Mouse (Mus musculus): Measurements from ENCODE around the gene Cxcl17. TPM values are rescaled to one million over a fixed set of nuclear protein-coding genes. Genes with fewer than 3 reads are reported as not detected.

Gene Cxcl17
- polyA plus RNA-seq, 1 experiment from 2014 or later = 0.65 TPM

GRCm38 (mm10) chr7:25395558-25396521, 16.8 kb downstream of the Cxcl17 start:
- no peaks in the 10 kb centered on the region for H3K36me3 ChIP-seq

GRCm38 (mm10) chr7:25395186-25395557, 17.5 kb downstream of the Cxcl17 start:
- Histone ChIP-seq H3K4me2 (replicated peaks) (peak overlapping the region; percentile 85), H3K4me3 (peak overlapping the region; percentile 69), H3K9me3 (no peaks in the 10 kb centered on the region), H3K9ac (replicated peaks) (peak overlapping the region; percentile 75), H3K36me3 (no peaks in the 10 kb centered on the region), H3K4me1 (peaks cover 30% of the 10 kb centered on the region), H3K27me3 (peaks cover 13% of the 10 kb centered on the region; the same call in 1 of the 2 replicates), H3K27ac (replicated peaks) (0 out of 2 replicates have a peak overlapping the region, but pooled peaks have one; percentile 16)
- under 1% methylated on average over 22 of the region's 22 CpGs for WGBS
- peak; percentile 45 for ATAC-seq (ENCODE audit: low FRiP score, low read depth)

More at GRCm38 (mm10) chr7:25395558-25396521, 16.8 kb downstream of the Cxcl17 start:
- Histone ChIP-seq H3K9me3 (no peaks in the 10 kb centered on the region), H3K4me1 (peaks cover 26% of the 10 kb centered on the region), H3K9ac (replicated peaks) (peak overlapping the region; percentile 75), H3K27me3 (peaks cover 13% of the 10 kb centered on the region; the same call in 1 of the 2 replicates), H3K4me3 (peak overlapping the region; percentile 69), H3K27ac (replicated peaks) (0 out of 2 replicates have a peak overlapping the region, but pooled peaks have one; percentile 16), H3K4me2 (replicated peaks) (peak overlapping the region; percentile 85)
- ATAC-seq (ENCODE audit: low FRiP score, low read depth) = peak; percentile 97
- 7% methylated on average over 48 of the region's 52 CpGs for WGBS

GRCm38 (mm10) chr7:25394754-25395153, 17.9 kb downstream of the Cxcl17 start:
- Histone ChIP-seq H3K36me3 (no peaks in the 10 kb centered on the region), H3K27ac (replicated peaks) (no peak overlapping the region), H3K27me3 (peaks cover 13% of the 10 kb centered on the region; the same call in 1 of the 2 replicates), H3K4me1 (peaks cover 35% of the 10 kb centered on the region), H3K9ac (replicated peaks) (peak overlapping the region; percentile 75), H3K9me3 (no peaks in the 10 kb centered on the region), H3K4me3 (peak overlapping the region; percentile 69), H3K4me2 (replicated peaks) (peak overlapping the region; percentile 85)
- no peak for ATAC-seq (ENCODE audit: low FRiP score, low read depth)
- 24% methylated on average over 7 of the region's 7 CpGs for WGBS

DNA sequence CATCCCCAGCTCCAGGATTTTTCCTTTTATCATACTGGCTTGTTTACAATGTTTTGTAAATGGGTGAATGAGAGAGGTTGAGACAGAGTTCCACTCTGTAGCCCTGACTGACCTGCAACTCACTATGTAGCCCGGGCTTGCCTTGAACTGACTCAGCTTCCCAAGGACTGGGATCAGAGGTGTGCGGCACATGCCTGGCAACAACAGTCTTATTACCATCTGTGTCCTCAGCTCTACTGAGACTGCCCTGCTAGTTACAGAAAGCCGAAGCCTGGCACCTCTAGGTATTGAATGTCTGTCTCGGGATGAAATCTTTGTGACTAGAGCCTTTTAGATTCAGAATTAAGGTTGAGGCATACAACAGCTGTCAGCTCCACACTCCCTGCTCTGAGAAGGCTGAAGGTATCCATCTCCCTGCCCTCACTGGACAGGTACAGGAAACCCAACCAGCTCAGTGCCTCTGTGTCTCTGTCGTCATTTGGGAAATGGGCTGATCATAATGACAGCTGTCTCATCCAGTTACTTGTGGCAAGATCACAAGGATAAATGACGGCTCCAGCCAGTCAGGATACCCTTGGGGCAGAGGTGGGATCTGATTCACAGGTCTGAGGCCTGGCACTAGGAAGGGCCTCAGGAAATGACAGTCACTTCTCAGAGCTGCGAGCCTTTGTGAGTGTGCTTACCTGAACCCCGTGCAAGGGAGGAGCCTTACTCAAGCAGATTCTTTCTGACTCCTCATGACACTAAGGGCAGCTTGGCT, 19.1 kb downstream of the Cxcl17 start:
- Histone ChIP-seq H3K27ac (replicated peaks) (no peak overlapping the region), H3K27me3 (peaks cover 13% of the 10 kb centered on the region; the same call in 1 of the 2 replicates), H3K36me3 (no peaks in the 10 kb centered on the region; the same call in 1 of the 2 replicates), H3K4me3 (no peak overlapping the region), H3K4me2 (replicated peaks) (0 out of 2 replicates have a peak overlapping the region, but pooled peaks have one; percentile 85), H3K9ac (replicated peaks) (0 out of 2 replicates have a peak overlapping the region, but pooled peaks have one; percentile 75), H3K9me3 (no peaks in the 10 kb centered on the region), H3K4me1 (peaks cover 35% of the 10 kb centered on the region)
- no peak for ATAC-seq (ENCODE audit: low FRiP score, low read depth)
- 83% methylated on average over 8 of the region's 8 CpGs for WGBS

DNA sequence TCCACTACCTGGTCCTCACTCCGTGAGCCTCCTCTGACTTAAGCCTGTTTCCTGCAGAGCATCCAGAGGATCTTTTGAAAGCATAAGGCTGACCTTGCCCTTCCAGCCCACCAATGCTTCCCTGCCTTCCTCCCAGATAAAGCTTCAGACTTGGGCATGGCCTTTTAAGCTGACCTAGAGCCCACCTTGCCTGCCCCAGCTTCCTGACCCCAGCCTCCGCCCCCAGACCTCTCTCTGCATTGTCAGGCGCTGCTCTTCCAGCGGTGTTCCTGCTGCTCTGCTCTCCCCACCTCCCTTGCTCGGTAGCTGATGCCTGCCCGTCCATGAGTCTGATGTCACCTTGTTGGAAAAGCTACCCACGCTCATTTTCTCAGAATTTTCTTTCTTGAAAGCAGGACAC, 19.8 kb downstream of the Cxcl17 start:
- no peak overlapping the region for H3K27ac ChIP-seq (replicated peaks)
- peaks cover 35% of the 10 kb centered on the region for H3K4me1 ChIP-seq
- ATAC-seq (ENCODE audit: low FRiP score, low read depth) = no peak
- no peak overlapping the region for H3K4me3 ChIP-seq
- H3K9me3 ChIP-seq = no peaks in the 10 kb centered on the region
- no peak overlapping the region for H3K4me2 ChIP-seq (replicated peaks)
- H3K27me3 ChIP-seq = peaks cover 13% of the 10 kb centered on the region; the same call in 1 of the 2 replicates
- WGBS = 43% methylated on average over 7 of the region's 7 CpGs
- no peak overlapping the region for H3K9ac ChIP-seq (replicated peaks)
- H3K36me3 ChIP-seq = peaks cover 8% of the 10 kb centered on the region; the same call in 1 of the 2 replicates

DNA sequence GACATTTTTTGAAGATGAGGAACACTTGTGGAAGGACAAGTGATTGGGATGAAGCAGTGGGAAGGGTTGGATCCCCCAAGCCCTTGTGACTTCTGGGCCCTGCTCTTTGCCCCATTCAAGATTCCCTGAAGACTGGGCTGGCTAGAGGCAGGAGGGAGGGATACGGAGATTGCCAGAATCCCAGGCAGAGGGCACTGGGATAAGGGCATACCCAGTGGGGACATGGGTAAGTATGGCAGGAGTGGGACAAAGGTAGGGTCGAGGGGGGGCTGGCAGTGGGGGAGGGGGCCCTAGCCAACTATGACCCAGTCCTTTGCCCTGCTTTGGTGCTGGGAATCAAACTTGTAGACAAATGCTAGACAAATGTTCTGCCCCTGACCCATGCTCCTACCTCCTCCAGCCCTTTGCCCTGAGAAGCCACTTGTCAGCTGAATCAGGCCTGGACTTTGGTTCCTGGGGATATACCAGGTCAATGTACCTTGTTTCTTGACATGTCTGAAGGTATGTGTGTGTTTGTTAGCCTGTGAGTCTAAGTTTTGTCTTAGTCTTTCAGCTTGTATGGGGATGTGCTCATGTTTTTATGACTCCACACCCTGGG, 20.7 kb downstream of the Cxcl17 start:
- 62% methylated on average over 2 of the region's 2 CpGs for WGBS
- no peak overlapping the region for H3K4me3 ChIP-seq
- H3K4me2 ChIP-seq (replicated peaks) = no peak overlapping the region
- no peak for ATAC-seq (ENCODE audit: low FRiP score, low read depth)
- H3K27me3 ChIP-seq = peaks cover 13% of the 10 kb centered on the region; the same call in 1 of the 2 replicates
- H3K9me3 ChIP-seq = no peaks in the 10 kb centered on the region
- no peak overlapping the region for H3K9ac ChIP-seq (replicated peaks)
- H3K4me1 ChIP-seq = peaks cover 35% of the 10 kb centered on the region
- H3K27ac ChIP-seq (replicated peaks) = no peak overlapping the region
- H3K36me3 ChIP-seq = peaks cover 17% of the 10 kb centered on the region; the same call in 1 of the 2 replicates

- Histone ChIP-seq H3K4me3 (no peak overlapping the region), H3K27ac (replicated peaks) (no peak overlapping the region), H3K4me2 (replicated peaks) (no peak overlapping the region), H3K36me3 (peaks cover 20% of the 10 kb centered on the region; the same call in 1 of the 2 replicates), H3K27me3 (peaks cover 9% of the 10 kb centered on the region; the same call in 1 of the 2 replicates), H3K9ac (replicated peaks) (0 out of 2 replicates have a peak overlapping the region, but pooled peaks have one; percentile 24), H3K9me3 (no peaks in the 10 kb centered on the region), H3K4me1 (peaks cover 29% of the 10 kb centered on the region)
- WGBS = 59% methylated on average over 2 of the region's 2 CpGs
- ATAC-seq (ENCODE audit: low FRiP score, low read depth) = no peak
Measured at GRCm38 (mm10) chr7:25390986-25391385, 21.7 kb downstream of the Cxcl17 start.

GRCm38 (mm10) chr7:25390054-25390770, 22.5 kb downstream of the Cxcl17 start:
- H3K9ac ChIP-seq (replicated peaks) = 0 out of 2 replicates have a peak overlapping the region, but pooled peaks have one; percentile 24
- no peak for ATAC-seq (ENCODE audit: low FRiP score, low read depth)
- peaks cover 27% of the 10 kb centered on the region for H3K36me3 ChIP-seq
- H3K27me3 ChIP-seq = peaks cover 9% of the 10 kb centered on the region; the same call in 1 of the 2 replicates
- peaks cover 29% of the 10 kb centered on the region for H3K4me1 ChIP-seq
- 31% methylated on average over 8 of the region's 8 CpGs for WGBS
- no peak overlapping the region for H3K4me3 ChIP-seq
- H3K9me3 ChIP-seq = no peaks in the 10 kb centered on the region
- H3K4me2 ChIP-seq (replicated peaks) = no peak overlapping the region
- no peak overlapping the region for H3K27ac ChIP-seq (replicated peaks)

- Histone ChIP-seq H3K4me1 (peaks cover 19% of the 10 kb centered on the region), H3K4me2 (replicated peaks) (no peak overlapping the region), H3K36me3 (peaks cover 39% of the 10 kb centered on the region), H3K9ac (replicated peaks) (no peak overlapping the region), H3K9me3 (no peaks in the 10 kb centered on the region), H3K27me3 (peaks cover 7% of the 10 kb centered on the region; the same call in 1 of the 2 replicates), H3K27ac (replicated peaks) (no peak overlapping the region), H3K4me3 (no peak overlapping the region)
- ATAC-seq (ENCODE audit: low FRiP score, low read depth) = no peak
- WGBS = 91% methylated on average over 7 of the region's 7 CpGs
Measured at GRCm38 (mm10) chr7:25388916-25389315, 23.8 kb downstream of the Cxcl17 start.

GRCm38 (mm10) chr7:25387811-25388440, 24.8 kb downstream of the Cxcl17 start:
- 96% methylated on average over 18 of the region's 18 CpGs for WGBS
- ATAC-seq (ENCODE audit: low FRiP score, low read depth) = no peak
- H3K9ac ChIP-seq (replicated peaks) = no peak overlapping the region
- H3K4me3 ChIP-seq = no peak overlapping the region
- H3K36me3 ChIP-seq = peaks cover 49% of the 10 kb centered on the region
- H3K4me2 ChIP-seq (replicated peaks) = no peak overlapping the region
- no peak overlapping the region for H3K27ac ChIP-seq (replicated peaks)
- H3K27me3 ChIP-seq = 0 out of 2 replicates have a peak, but pooled peaks cover 4% of the 10 kb centered on the region
- H3K9me3 ChIP-seq = no peaks in the 10 kb centered on the region
- peaks cover 12% of the 10 kb centered on the region for H3K4me1 ChIP-seq

Measured in midbrain, embryonic 12.5 days (tissue).